Mouse (Mus musculus) CD4-positive naive resting alpha-beta T cell, adult 57 days (primary cell): ENCODE results near the gene H2bfm. TPM values are rescaled to one million over a fixed set of nuclear protein-coding genes. Genes with fewer than 3 reads are reported as not detected.

Experiments
- total RNA-seq: library from RNA; stranded (reverse); gene quantifications from one replicate; pipeline ENCODE4 v1.2.4, GENCODE M21; 2023

Gene H2bfm
- not detected for total RNA-seq

DNA sequence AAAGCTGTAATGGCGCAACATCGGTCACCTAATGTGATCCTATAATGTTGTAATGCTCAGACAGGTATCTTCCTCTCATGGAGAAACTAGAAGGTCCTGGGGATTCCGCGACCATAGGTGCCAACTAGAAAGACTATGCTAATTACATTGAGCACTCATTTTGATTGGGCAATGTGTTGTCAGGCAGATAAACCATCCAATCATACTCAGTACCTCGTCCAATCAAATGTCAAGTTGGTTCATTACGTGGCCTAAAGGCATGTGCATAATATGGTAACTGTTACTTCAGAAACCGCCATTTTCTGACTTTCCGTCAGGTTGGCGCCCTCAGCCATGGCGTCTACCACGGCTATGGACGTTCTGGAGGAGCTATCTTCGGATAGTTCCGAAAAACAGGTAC is at the start of gene H2bfm:
Gene H2bfm, plus strand, starts transcription at position 295 of the 400 bp plus-strand sequence.

GRCm38 (mm10) chrX:136975397-136975796 is 48.3 kb downstream of the H2bfm start, which contains the start of gene Tmsb15b2:
TSS of gene Tmsb15b2 (minus strand) at chrX:136975497.

GRCm38 (mm10) chrX:136976424-136977084 is 49.4 kb downstream of the H2bfm start, which contains the start of the genes Tmsb15l and Tmsb15b1:
TSS of gene Tmsb15l (minus strand) at chrX:136976869.
TSS of gene Tmsb15b1 (minus strand) at chrX:136976874.

Other genes starting within 250 kb of the H2bfm start
- not detected for gene Tceal1, start 219.3 kb upstream of the H2bfm start, total RNA-seq
- gene Morf4l2, start 183.6 kb upstream of the H2bfm start, total RNA-seq = 128 TPM
- gene Glra4, start 147.2 kb upstream of the H2bfm start, total RNA-seq = not detected
- 4.8 TPM for gene Plp1, start 104.7 kb upstream of the H2bfm start, total RNA-seq
- not detected for gene Rab9b, start 58.6 kb upstream of the H2bfm start, total RNA-seq
- 7.5 TPM for gene Tmsb15b2, start 48.2 kb downstream of the H2bfm start, total RNA-seq
- 0.98 TPM for gene Tmsb15l, start 49.5 kb downstream of the H2bfm start, total RNA-seq
- 3.5 TPM for gene Tmsb15b1, start 49.5 kb downstream of the H2bfm start, total RNA-seq
- gene Zcchc18, start 65.8 kb downstream of the H2bfm start, total RNA-seq = 1.7 TPM
- gene Slc25a53, start 111.0 kb downstream of the H2bfm start, total RNA-seq = 16.5 TPM
- 7.3 TPM for gene Fam199x, start 122.3 kb downstream of the H2bfm start, total RNA-seq
- not detected for gene Esx1, start 194.8 kb downstream of the H2bfm start, total RNA-seq